Mouse (Mus musculus) neutrophil, adult 5-6 weeks (primary cell): ENCODE measurements around the gene Zfyve1. TPM values are rescaled to one million over a fixed set of nuclear protein-coding genes. Genes with fewer than 3 reads are reported as not detected.

Source experiments
- ATAC-seq: fragments of 151-379, 151-347 bp; 2 replicates; pipeline ENCODE4 v1.8.0; 2017; ENCODE audit warnings: mild to moderate bottlenecking, moderate TSS enrichment; ENCODE audit not compliant: insufficient number of reproducible peaks, poor library complexity, low FRiP score, severe bottlenecking; ENCODE audit errors: extremely low read depth
- total RNA-seq: library from RNA; stranded (forward); fragments of 200-1000 nt; gene quantifications from 2 replicates; pipeline ENCODE4 v1.2.3, GENCODE M21; 2017

The Zfyve1 gene
- total RNA-seq, 1 experiment from 2014 or later: 39.3 TPM

- ATAC-seq: no peak
Measured at GRCm38 (mm10) chr12:83586628-83587027, 10.4 kb downstream of the Zfyve1 start.

- ATAC-seq: no peak
Measured at GRCm38 (mm10) chr12:83582747-83583146, 14.3 kb downstream of the Zfyve1 start.

- ATAC-seq: no peak
Measured at GRCm38 (mm10) chr12:83582106-83582505, 14.9 kb downstream of the Zfyve1 start.

- no peak for ATAC-seq
Measured at GRCm38 (mm10) chr12:83580283-83580682, 16.7 kb downstream of the Zfyve1 start.

- ATAC-seq: no peak
Measured at GRCm38 (mm10) chr12:83578896-83579569, 18.0 kb downstream of the Zfyve1 start.

GRCm38 (mm10) chr12:83578356-83578755 is 18.7 kb downstream of the Zfyve1 start:
- ATAC-seq: no peak

GRCm38 (mm10) chr12:83577445-83577844 is 19.6 kb downstream of the Zfyve1 start:
- no peak for ATAC-seq

- no peak for ATAC-seq
Measured at GRCm38 (mm10) chr12:83572717-83573116, 24.3 kb downstream of the Zfyve1 start.

- no peak for ATAC-seq
Measured at GRCm38 (mm10) chr12:83569866-83570265, 27.2 kb downstream of the Zfyve1 start.

GRCm38 (mm10) chr12:83562589-83562988 is 34.4 kb downstream of the Zfyve1 start:
- no peak for ATAC-seq

- no peak for ATAC-seq
Measured at GRCm38 (mm10) chr12:83560189-83560588, 36.8 kb downstream of the Zfyve1 start.

GRCm38 (mm10) chr12:83558496-83558895 is 38.5 kb downstream of the Zfyve1 start:
- no peak for ATAC-seq

GRCm38 (mm10) chr12:83555605-83556004 is 41.4 kb downstream of the Zfyve1 start:
- no peak for ATAC-seq

- no peak for ATAC-seq
Measured at GRCm38 (mm10) chr12:83553816-83554215, 43.2 kb downstream of the Zfyve1 start.

GRCm38 (mm10) chr12:83551305-83551704 is 45.7 kb downstream of the Zfyve1 start:
- ATAC-seq: no peak

GRCm38 (mm10) chr12:83544791-83545190 is 52.2 kb downstream of the Zfyve1 start:
- no peak for ATAC-seq

- ATAC-seq: no peak
Measured at GRCm38 (mm10) chr12:83543997-83544396, 53.0 kb downstream of the Zfyve1 start.

GRCm38 (mm10) chr12:83536039-83536438 is 61.0 kb downstream of the Zfyve1 start:
- no peak for ATAC-seq

GRCm38 (mm10) chr12:83535428-83535827 is 61.6 kb downstream of the Zfyve1 start:
- no peak for ATAC-seq

- ATAC-seq: no peak
Measured at GRCm38 (mm10) chr12:83534190-83534589, 62.8 kb downstream of the Zfyve1 start.

GRCm38 (mm10) chr12:83532966-83533365 is 64.1 kb downstream of the Zfyve1 start:
- ATAC-seq: no peak
